Mouse (Mus musculus) midbrain, embryonic 11.5 days (tissue): ENCODE data around the gene Ptpra. TPM values are rescaled to one million over a fixed set of nuclear protein-coding genes. Genes with fewer than 3 reads are reported as not detected.

Experiments used
- ATAC-seq: fragments of 200-750 bp; cut with Nextera tagmentation; 2 replicates; pipeline ENCODE4 v1.8.0; 2017; ENCODE audit warnings: moderate TSS enrichment, moderate library complexity; ENCODE audit not compliant: low FRiP score
- DNase-seq: peaks from one replicate; pipeline ENCODE4 v3.0.0; 2015; ENCODE audit warnings: low spot score; ENCODE audit errors: missing footprints
- H3K27ac ChIP-seq: fragments of 300-500 bp; sonication (generic); 2 replicates; pipeline ENCODE4 v1.5.1; 2014; ENCODE audit warnings: low read depth, low read length
- H3K27me3 ChIP-seq: fragments of 300-500 bp; sonication (generic); 2 replicates; pipeline ENCODE4 v1.6.1; 2014; ENCODE audit warnings: mild to moderate bottlenecking, low read length, moderate library complexity, mixed read lengths; ENCODE audit not compliant: control insufficient read depth, insufficient read depth
- H3K36me3 ChIP-seq: fragments of 300-500 bp; sonication (generic); 2 replicates; pipeline ENCODE4 v1.6.1; 2014; ENCODE audit warnings: mild to moderate bottlenecking, low read length, moderate library complexity, mixed read lengths; ENCODE audit not compliant: control insufficient read depth, insufficient read depth
- H3K4me1 ChIP-seq: fragments of 300-500 bp; sonication (generic); 2 replicates; pipeline ENCODE4 v1.6.1; 2014; ENCODE audit warnings: low read length; ENCODE audit not compliant: control insufficient read depth, insufficient read depth
- H3K4me2 ChIP-seq: fragments of 300-500 bp; sonication (generic); 2 replicates; pipeline ENCODE4 v1.6.1; 2014; ENCODE audit warnings: mild to moderate bottlenecking, moderate library complexity
- H3K4me3 ChIP-seq: fragments of 300-500 bp; sonication (generic); 2 replicates; pipeline ENCODE4 v1.5.1; 2014; ENCODE audit warnings: low read depth, low read length
- H3K9ac ChIP-seq: fragments of 300-500 bp; sonication (generic); 2 replicates; pipeline ENCODE4 v1.6.1; 2014; ENCODE audit warnings: low read length
- H3K9me3 ChIP-seq: fragments of 300-500 bp; sonication (generic); 2 replicates; pipeline ENCODE4 v1.6.1; 2016; ENCODE audit warnings: low read length; ENCODE audit not compliant: control insufficient read depth
- WGBS: fragments of 180-500 bp; shearing (Covaris S2); extraction: QIAGEN DNeasy Blood & Tissue Kit; methylation state at CpG from one replicate; pipeline ENCODE4 v1.1.7; 2014; 5-methylcytosine and 5-hydroxymethylcytosine counted together
- polyA plus RNA-seq: library from polyadenylated mRNA; unstranded; fragments of >200 nt; fragmentation: Nextera tagmentation; extraction: Ambion mirVana; gene quantifications from 2 replicates; pipeline ENCODE4 v1.2.1, GENCODE M21; 2014

Gene Ptpra
- polyA plus RNA-seq, 1 experiment from 2014 or later: 111 TPM

DNA sequence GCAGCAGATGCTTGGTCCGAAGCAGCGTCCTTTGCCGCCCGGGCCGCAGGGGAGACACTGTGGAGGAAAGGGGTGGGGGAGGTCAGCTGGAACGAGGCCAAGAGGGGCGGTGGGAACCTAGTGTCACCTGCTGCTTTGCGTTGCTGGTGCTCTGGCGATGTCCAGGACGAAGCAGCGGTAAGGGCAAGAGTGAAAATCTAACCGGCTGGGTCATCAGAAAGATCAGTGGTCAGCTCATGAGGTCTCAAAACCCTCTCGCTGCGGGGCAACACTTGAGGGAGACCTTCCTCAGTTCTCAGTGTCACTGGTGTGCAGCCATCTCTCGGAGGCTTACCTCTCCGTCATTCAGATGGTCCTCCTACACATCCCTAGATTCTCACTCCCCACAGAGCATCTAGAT lies 131.1 kb downstream of the Ptpra start:
- H3K9me3 ChIP-seq: no peaks in the 10 kb centered on the region
- DNase-seq (peak; percentile 91), ATAC-seq (no peak)
- H3K4me3 ChIP-seq: peak overlapping the region; percentile 18
- peaks cover 13% of the 10 kb centered on the region for H3K4me1 ChIP-seq
- H3K9ac ChIP-seq: no peak overlapping the region
- H3K4me2 ChIP-seq: peak overlapping the region; percentile 40
- no peaks in the 10 kb centered on the region; the same call in 1 of the 2 replicates for H3K36me3 ChIP-seq
- WGBS: 4% methylated on average over 16 of the region's 16 CpGs
- H3K27me3 ChIP-seq: peaks cover 69% of the 10 kb centered on the region
- no peak overlapping the region for H3K27ac ChIP-seq

DNA sequence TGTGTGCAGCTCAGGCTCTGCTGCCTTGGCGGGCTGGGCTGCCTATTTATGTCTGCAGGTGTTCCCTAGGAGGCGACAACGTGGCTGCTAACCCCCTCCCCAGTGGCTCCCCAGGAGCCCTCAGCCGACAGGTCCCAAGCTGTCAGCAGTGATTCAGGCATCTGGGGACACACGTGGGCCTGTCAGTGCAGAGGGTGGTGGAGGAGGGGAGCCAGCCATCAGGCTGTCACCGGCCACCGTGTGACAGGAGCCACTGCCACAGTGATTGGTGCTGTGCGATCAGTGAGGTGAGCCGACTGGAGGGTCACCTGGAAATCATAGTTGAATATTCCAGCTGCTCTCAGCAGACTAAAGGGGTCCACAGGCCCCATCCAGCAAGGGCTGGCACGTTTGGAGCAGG lies 132.5 kb downstream of the Ptpra start, which contains the start of gene Avp:
Avp (minus strand) TSS at position 3 of the 400 bp plus-strand sequence.
- no peaks in the 10 kb centered on the region; the same call in 1 of the 2 replicates for H3K36me3 ChIP-seq
- no peak within 1 kb of the TSS for H3K27ac ChIP-seq
- H3K27me3 ChIP-seq: peaks cover 56% of the 10 kb centered on the region
- H3K4me3 ChIP-seq: no peak within 1 kb of the TSS
- H3K4me2 ChIP-seq: no peak within 1 kb of the TSS
- ATAC-seq (no peak), DNase-seq (no peak)
- 36% methylated on average over 10 of the region's 10 CpGs for WGBS
- no peaks in the 10 kb centered on the region for H3K9me3 ChIP-seq
- peaks cover 9% of the 10 kb centered on the region; the same call in 1 of the 2 replicates for H3K4me1 ChIP-seq
- no peak within 1 kb of the TSS for H3K9ac ChIP-seq

DNA sequence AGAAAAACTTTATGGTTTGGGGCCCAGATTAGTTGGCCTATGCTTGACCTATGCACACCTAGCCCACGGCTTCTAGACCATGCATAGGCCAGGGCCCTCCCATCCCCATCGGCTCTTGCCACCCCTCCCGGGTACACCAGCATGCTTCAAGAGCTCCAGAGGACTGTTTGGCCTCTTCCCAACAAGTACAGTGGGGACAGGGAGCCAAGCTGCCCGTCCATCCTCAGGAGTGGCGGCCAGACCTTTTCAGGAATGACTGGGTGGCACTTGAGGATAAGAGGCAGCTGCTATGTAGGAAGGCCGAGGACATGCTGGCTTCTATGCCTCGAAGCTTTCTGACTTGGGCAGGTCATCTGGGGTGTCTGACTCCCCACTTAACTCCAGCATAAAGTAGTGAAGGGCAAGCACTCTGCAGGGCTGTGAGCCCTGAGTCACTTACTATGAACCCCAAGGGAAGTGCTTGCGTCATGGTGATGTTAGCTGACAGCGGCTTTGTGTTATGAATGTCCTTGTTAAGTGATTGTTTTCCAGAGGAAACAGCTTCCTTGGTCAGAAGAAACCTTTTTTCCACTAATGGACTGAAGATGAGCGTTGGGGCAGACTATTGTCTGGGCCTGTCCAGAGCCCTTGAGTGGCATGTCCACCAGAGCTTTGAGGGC lies 134.0 kb downstream of the Ptpra start:
- H3K9ac ChIP-seq: no peak overlapping the region
- 85% methylated on average over 10 of the region's 10 CpGs for WGBS
- no peak overlapping the region for H3K4me3 ChIP-seq
- peaks cover 9% of the 10 kb centered on the region; the same call in 1 of the 2 replicates for H3K4me1 ChIP-seq
- ATAC-seq: no peak
- no peaks in the 10 kb centered on the region for H3K9me3 ChIP-seq
- DNase-seq: no peak
- no peak overlapping the region for H3K27ac ChIP-seq
- H3K36me3 ChIP-seq: no peaks in the 10 kb centered on the region; the same call in 1 of the 2 replicates
- no peak overlapping the region for H3K4me2 ChIP-seq
- peaks cover 41% of the 10 kb centered on the region for H3K27me3 ChIP-seq

DNA sequence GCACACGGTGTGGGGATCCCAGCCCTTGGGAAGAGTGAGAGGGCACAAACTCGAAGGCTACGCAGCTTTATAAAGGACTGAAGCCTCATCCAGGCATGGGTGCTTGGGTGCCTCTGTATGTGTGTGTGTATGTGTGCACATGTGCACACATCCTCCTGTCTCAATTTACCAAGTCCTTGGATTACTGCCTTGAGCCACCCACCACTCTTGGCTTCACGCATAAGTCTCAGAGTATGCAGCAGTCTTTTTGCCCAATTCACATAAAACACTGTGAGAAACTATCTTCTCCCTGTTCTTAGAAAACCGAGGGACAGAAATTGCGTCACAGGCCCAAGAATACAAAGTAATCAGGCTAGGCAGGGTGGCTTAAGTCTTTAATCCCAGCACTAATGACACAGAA lies 135.9 kb downstream of the Ptpra start:
- H3K27me3 ChIP-seq: peaks cover 21% of the 10 kb centered on the region
- DNase-seq (no peak), ATAC-seq (no peak)
- H3K4me3 ChIP-seq: no peak overlapping the region
- H3K4me2 ChIP-seq: no peak overlapping the region
- 84% methylated on average over 6 of the region's 6 CpGs for WGBS
- peaks cover under 1% of the 10 kb centered on the region; the same call in 1 of the 2 replicates for H3K4me1 ChIP-seq
- no peak overlapping the region for H3K9ac ChIP-seq
- H3K9me3 ChIP-seq: no peaks in the 10 kb centered on the region
- H3K36me3 ChIP-seq: peaks cover 6% of the 10 kb centered on the region; the same call in 1 of the 2 replicates
- H3K27ac ChIP-seq: no peak overlapping the region

DNA sequence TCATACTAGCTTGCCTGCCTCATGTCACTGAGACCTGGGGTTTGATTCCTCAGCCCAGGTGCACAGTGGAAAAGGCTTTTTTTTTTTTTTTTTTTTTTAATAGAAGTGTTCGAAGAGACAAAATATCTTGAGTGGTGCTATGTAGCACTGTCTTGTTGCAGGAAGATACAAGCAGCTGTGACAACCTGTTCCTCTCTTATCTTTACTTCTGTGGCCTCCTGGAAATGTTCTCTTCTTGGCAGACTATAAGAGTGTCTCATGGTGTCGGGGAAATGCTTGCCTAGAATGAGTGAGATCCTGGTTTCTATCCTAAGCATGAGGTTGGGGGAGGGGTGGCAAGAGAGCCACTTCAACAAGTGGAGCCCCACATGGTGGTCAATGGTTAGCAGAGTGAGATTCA lies 138.3 kb downstream of the Ptpra start:
- DNase-seq (no peak), ATAC-seq (no peak)
- H3K27me3 ChIP-seq: no peaks in the 10 kb centered on the region
- no peak overlapping the region for H3K4me2 ChIP-seq
- no peaks in the 10 kb centered on the region for H3K9me3 ChIP-seq
- H3K36me3 ChIP-seq: peaks cover 6% of the 10 kb centered on the region; the same call in 1 of the 2 replicates
- H3K4me1 ChIP-seq: no peaks in the 10 kb centered on the region
- no peak overlapping the region for H3K9ac ChIP-seq
- WGBS: 81% methylated on average over 2 of the region's 2 CpGs
- H3K27ac ChIP-seq: no peak overlapping the region
- H3K4me3 ChIP-seq: no peak overlapping the region

DNA sequence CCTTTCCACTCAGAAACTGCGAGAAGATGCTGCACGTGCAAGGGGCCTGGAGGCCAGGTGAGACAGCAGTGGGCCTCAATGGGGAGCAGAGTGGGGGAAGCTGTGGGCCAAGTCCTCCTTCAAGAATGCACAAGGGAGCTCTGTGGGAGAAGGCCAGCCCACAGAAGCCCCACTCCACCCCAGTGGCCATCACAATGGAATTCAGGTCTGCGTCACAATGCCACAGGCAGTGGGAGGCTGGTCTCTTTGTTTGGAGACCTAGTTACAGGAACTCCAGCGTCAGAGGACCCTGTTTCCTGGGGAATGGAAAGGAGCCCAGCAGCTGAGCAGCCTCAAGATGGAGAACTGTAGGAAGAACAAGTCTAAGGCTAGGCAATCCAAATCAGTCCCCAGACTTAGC lies 139.1 kb downstream of the Ptpra start:
- DNase-seq: no peak
- 68% methylated on average over 4 of the region's 4 CpGs for WGBS
- Histone ChIP-seq H3K36me3 (peaks cover 6% of the 10 kb centered on the region; the same call in 1 of the 2 replicates), H3K27ac (no peak overlapping the region), H3K27me3 (no peaks in the 10 kb centered on the region), H3K9ac (no peak overlapping the region), H3K9me3 (no peaks in the 10 kb centered on the region), H3K4me1 (no peaks in the 10 kb centered on the region), H3K4me2 (no peak overlapping the region), H3K4me3 (no peak overlapping the region)
- no peak for ATAC-seq

DNA sequence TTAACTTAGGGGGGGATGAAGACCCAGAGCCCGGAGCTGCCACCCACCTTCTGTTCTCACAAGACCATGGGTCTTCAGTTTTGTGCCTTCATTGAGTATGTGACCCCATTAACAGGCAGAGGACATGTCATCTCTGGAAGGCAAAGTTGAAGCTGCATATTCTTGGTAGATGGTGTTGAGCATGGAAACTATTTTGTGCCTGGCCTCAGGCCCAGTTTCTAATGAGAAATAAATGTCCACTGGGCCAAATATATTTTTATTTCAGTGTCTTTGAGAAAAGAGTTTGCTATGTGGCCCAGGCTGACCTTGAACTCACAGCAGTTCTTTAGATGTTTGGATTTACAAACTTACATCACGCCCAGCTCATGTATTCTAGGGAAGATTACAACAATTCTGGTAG lies 139.7 kb downstream of the Ptpra start:
- no peaks in the 10 kb centered on the region for H3K9me3 ChIP-seq
- no peak overlapping the region for H3K27ac ChIP-seq
- no peak overlapping the region for H3K4me3 ChIP-seq
- H3K4me1 ChIP-seq: no peaks in the 10 kb centered on the region
- no peak overlapping the region for H3K9ac ChIP-seq
- DNase-seq (no peak), ATAC-seq (no peak)
- no peak overlapping the region for H3K4me2 ChIP-seq
- no peaks in the 10 kb centered on the region for H3K27me3 ChIP-seq
- peaks cover 6% of the 10 kb centered on the region; the same call in 1 of the 2 replicates for H3K36me3 ChIP-seq
- 96% methylated on average over 2 of the region's 2 CpGs for WGBS

DNA sequence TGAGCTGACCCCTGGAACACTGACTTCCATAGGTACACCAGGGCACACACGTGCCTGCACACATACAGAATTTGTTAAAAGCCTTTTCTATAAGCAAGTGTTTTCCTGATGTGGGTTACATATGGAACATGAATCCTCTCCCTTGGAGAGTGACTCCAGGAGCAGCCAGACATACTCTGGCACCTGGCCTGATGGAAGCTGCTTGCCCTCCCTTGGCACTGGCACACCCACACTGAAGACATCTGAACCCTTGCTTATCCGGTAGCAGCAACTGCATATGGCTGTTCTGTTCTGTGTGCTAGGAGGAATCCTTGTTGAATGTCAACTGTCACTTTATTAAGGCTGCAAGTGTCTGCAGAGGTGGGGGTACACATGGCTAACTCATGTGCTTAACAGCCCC lies 140.9 kb downstream of the Ptpra start:
- no peaks in the 10 kb centered on the region for H3K4me1 ChIP-seq
- whole genome bisulfite sequencing: 83% methylated on average over 2 of the region's 2 CpGs
- DNase-seq: no peak
- H3K9ac ChIP-seq: no peak overlapping the region
- no peaks in the 10 kb centered on the region for H3K27me3 ChIP-seq
- ATAC-seq: no peak
- H3K4me3 ChIP-seq: no peak overlapping the region
- no peak overlapping the region for H3K27ac ChIP-seq
- H3K36me3 ChIP-seq: peaks cover 6% of the 10 kb centered on the region; the same call in 1 of the 2 replicates
- H3K9me3 ChIP-seq: no peaks in the 10 kb centered on the region
- no peak overlapping the region for H3K4me2 ChIP-seq

DNA sequence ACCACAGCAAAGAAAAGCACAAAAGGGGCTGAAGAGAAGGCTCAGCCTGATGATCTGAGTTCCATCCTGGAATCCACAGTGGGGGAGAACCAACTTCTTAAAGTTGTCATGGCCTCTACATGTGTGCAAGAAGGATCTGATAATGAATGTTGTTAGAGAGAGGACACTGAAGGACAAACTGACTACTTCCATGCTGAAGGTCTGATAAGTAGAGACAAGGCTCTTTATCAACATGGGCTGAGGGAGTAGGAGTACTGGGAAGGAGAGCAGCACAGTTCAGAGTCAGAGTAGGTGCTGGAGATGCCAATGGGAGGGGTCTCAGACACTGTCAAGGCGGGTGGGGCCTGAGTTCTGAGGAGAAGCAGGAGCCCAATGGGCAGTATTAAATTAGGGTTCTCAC lies 145.5 kb downstream of the Ptpra start:
- no peaks in the 10 kb centered on the region for H3K9me3 ChIP-seq
- H3K27me3 ChIP-seq: no peaks in the 10 kb centered on the region
- WGBS: 85% methylated on average over 1 of the region's 1 CpGs
- H3K4me2 ChIP-seq: no peak overlapping the region
- H3K4me3 ChIP-seq: no peak overlapping the region
- DNase-seq (peak; percentile 8), ATAC-seq (no peak)
- H3K27ac ChIP-seq: no peak overlapping the region
- H3K9ac ChIP-seq: no peak overlapping the region
- no peaks in the 10 kb centered on the region for H3K4me1 ChIP-seq
- H3K36me3 ChIP-seq: peaks cover 7% of the 10 kb centered on the region
